Mouse (Mus musculus) stomach, embryonic 16.5 days (tissue): ENCODE measurements around the gene B3galt1. TPM values are rescaled to one million over a fixed set of nuclear protein-coding genes. Genes with fewer than 3 reads are reported as not detected.

Experiments used
- ATAC-seq: fragments of 200-750 bp; cut with Nextera tagmentation; 2 replicates; pipeline ENCODE4 v1.8.0; 2017; ENCODE audit warnings: moderate number of reproducible peaks, moderate TSS enrichment; ENCODE audit not compliant: insufficient read depth, low FRiP score
- H3K27ac ChIP-seq: fragments of 300-500 bp; sonication (generic); 2 replicates; pipeline ENCODE4 v1.5.1; 2014; ENCODE audit warnings: low read length
- H3K27me3 ChIP-seq: fragments of 300-500 bp; sonication (generic); 2 replicates; pipeline ENCODE4 v1.6.1; 2014; ENCODE audit warnings: low read length, control low read depth, mixed read lengths; ENCODE audit not compliant: control insufficient read depth, insufficient read depth
- H3K36me3 ChIP-seq: fragments of 300-500 bp; sonication (generic); 2 replicates; pipeline ENCODE4 v1.6.1; 2014; ENCODE audit warnings: low read length; ENCODE audit not compliant: control insufficient read depth, insufficient read depth
- H3K4me1 ChIP-seq: fragments of 300-500 bp; sonication (generic); 2 replicates; pipeline ENCODE4 v1.6.1; 2014; ENCODE audit warnings: low read length, control low read depth, mixed read lengths; ENCODE audit not compliant: control insufficient read depth, insufficient read depth
- H3K4me2 ChIP-seq: fragments of 300-500 bp; sonication (generic); 2 replicates; pipeline ENCODE4 v1.6.1; 2014; ENCODE audit warnings: low read depth, low read length, mixed read lengths
- H3K4me3 ChIP-seq: fragments of 300-500 bp; sonication (generic); replicated peaks from 2 replicates; pipeline ENCODE4 v1.5.1; 2014; ENCODE audit warnings: mild to moderate bottlenecking, low read length
- H3K9ac ChIP-seq: fragments of 300-500 bp; sonication (generic); 2 replicates; pipeline ENCODE4 v1.6.1; 2014; ENCODE audit warnings: low read length
- H3K9me3 ChIP-seq: fragments of 300-500 bp; sonication (generic); replicated peaks from 2 replicates; pipeline ENCODE4 v1.6.1; 2016; ENCODE audit warnings: low read length, control low read depth; ENCODE audit not compliant: control insufficient read depth
- WGBS: fragments of 180-500 bp; shearing (Covaris S2); extraction: QIAGEN DNeasy Blood & Tissue Kit; methylation state at CpG from one replicate; pipeline ENCODE4 v1.1.7; 2014; 5-methylcytosine and 5-hydroxymethylcytosine counted together
- polyA plus RNA-seq: library from polyadenylated mRNA; unstranded; fragments of >200 nt; fragmentation: Nextera tagmentation; extraction: Ambion mirVana; gene quantifications from 2 replicates; pipeline ENCODE4 v1.2.1, GENCODE M21; 2015

B3galt1 gene
- polyA plus RNA-seq, 1 experiment from 2014 or later = 3.9 TPM

DNA sequence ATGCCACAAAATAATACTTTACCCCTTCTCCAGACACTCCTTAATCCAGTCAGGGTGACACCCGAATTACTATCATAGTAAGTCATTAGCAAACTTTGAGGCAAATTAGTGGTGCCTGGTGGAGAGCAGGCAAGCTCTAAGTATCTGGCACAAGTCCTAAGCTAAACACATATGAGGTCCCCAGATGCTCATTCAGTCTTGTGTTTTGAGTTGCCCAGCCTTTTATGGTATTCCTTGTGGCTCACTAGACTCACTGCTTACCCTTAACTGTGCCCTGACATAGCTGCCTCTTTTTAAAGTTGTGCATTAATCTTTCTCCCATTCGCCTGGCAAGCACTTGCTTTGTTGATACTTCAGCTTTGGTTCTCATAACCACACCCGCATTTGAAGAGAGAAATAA lies 382.7 kb downstream of the B3galt1 start:
- no peak overlapping the region for H3K9ac ChIP-seq
- H3K4me2 ChIP-seq = no peak overlapping the region
- WGBS = 37% methylated on average over 3 of the region's 3 CpGs
- no peaks in the 10 kb centered on the region for H3K9me3 ChIP-seq
- no peak overlapping the region for H3K27ac ChIP-seq
- no peaks in the 10 kb centered on the region for H3K27me3 ChIP-seq
- no peak overlapping the region for H3K4me3 ChIP-seq
- ATAC-seq = peak; percentile 86
- H3K36me3 ChIP-seq = no peaks in the 10 kb centered on the region
- no peaks in the 10 kb centered on the region for H3K4me1 ChIP-seq

DNA sequence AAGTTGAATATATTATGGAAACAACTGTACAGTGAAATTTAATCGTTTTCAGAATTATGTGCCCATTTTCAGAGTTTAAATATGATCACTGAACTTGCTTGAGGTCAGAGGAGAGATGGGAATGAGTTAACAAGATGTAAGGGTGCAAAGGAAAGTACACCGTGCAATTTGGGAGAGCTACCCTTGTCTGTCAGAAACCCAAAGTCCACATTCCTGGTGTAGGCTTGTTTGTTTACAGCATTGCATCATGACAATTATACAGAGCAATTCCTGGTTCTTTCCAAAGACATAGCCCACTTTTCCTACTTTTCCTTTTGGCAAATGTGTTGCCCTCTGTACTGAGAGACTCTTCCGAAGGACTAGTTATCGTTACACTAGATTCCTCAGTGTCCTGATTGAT lies 390.5 kb downstream of the B3galt1 start:
- no peaks in the 10 kb centered on the region for H3K27me3 ChIP-seq
- no peaks in the 10 kb centered on the region for H3K9me3 ChIP-seq
- H3K27ac ChIP-seq = no peak overlapping the region
- H3K4me1 ChIP-seq = no peaks in the 10 kb centered on the region
- ATAC-seq = no peak
- no peaks in the 10 kb centered on the region for H3K36me3 ChIP-seq
- H3K9ac ChIP-seq = no peak overlapping the region
- no peak overlapping the region for H3K4me3 ChIP-seq
- whole genome bisulfite sequencing = 84% methylated on average over 4 of the region's 4 CpGs
- H3K4me2 ChIP-seq = no peak overlapping the region

DNA sequence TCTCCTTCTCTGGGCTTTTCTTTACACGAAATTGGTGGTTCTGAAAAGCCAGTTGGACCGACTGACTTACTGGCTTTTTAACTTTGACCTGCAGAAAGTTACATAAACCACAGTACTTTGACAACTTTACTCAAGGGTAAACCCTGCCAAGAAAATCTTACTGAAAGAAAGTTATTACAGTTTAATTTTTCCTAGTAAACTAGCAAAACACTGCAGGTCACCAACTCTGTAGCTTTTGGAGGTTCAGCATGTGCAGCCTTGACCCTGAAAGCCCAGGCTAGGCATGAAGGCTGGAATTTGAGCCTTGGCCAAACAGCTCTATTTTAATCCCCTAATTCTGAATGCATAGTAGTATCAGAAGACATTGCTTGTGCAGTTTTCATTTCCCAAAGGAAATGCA lies 391.9 kb downstream of the B3galt1 start:
- WGBS = 61% methylated on average over 2 of the region's 2 CpGs
- Histone ChIP-seq H3K27me3 (no peaks in the 10 kb centered on the region), H3K9me3 (no peaks in the 10 kb centered on the region), H3K4me1 (no peaks in the 10 kb centered on the region), H3K27ac (no peak overlapping the region), H3K36me3 (no peaks in the 10 kb centered on the region), H3K9ac (no peak overlapping the region), H3K4me3 (no peak overlapping the region), H3K4me2 (no peak overlapping the region)
- ATAC-seq = no peak

- Histone ChIP-seq H3K4me2 (no peak overlapping the region), H3K27me3 (no peaks in the 10 kb centered on the region), H3K9me3 (no peaks in the 10 kb centered on the region), H3K27ac (no peak overlapping the region), H3K4me1 (no peaks in the 10 kb centered on the region), H3K36me3 (no peaks in the 10 kb centered on the region), H3K4me3 (no peak overlapping the region), H3K9ac (no peak overlapping the region)
- ATAC-seq = no peak
- WGBS = 57% methylated on average over 2 of the region's 2 CpGs
Observed at GRCm38 (mm10) chr2:67960711-67961110, 395.0 kb downstream of the B3galt1 start.

GRCm38 (mm10) chr2:67968812-67969211 lies 403.1 kb downstream of the B3galt1 start:
- ATAC-seq = peak; percentile 40; the same call in 1 of the 2 replicates
- Histone ChIP-seq H3K4me2 (no peak overlapping the region), H3K27ac (no peak overlapping the region), H3K4me1 (no peaks in the 10 kb centered on the region), H3K4me3 (no peak overlapping the region), H3K36me3 (no peaks in the 10 kb centered on the region), H3K27me3 (no peaks in the 10 kb centered on the region), H3K9ac (no peak overlapping the region), H3K9me3 (no peaks in the 10 kb centered on the region)

DNA sequence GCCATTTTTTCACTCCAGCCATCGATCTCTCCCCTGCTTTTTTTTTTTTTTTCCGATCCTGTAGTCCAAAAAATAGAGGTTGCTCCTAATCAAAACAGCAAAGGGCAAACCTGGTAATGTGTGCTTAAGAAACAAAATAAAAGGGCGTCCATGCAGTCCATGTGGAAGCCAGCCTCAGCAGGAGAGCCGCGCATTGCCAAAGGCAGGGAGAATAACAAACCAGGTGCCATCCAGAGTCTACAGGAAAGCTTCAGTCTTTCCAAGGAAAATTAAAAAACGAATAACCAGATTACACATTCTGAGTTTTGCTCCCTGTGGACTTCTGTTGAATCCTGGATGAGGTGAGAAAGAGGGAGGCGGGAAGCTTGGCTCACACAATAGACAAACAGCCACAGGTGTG lies 405.4 kb downstream of the B3galt1 start:
- Histone ChIP-seq H3K4me1 (no peaks in the 10 kb centered on the region), H3K4me3 (no peak overlapping the region), H3K27me3 (no peaks in the 10 kb centered on the region), H3K27ac (no peak overlapping the region), H3K9me3 (no peaks in the 10 kb centered on the region), H3K4me2 (no peak overlapping the region), H3K36me3 (no peaks in the 10 kb centered on the region), H3K9ac (no peak overlapping the region)
- 70% methylated on average over 7 of the region's 7 CpGs for WGBS
- ATAC-seq = no peak

GRCm38 (mm10) chr2:67971576-67971975 lies 405.9 kb downstream of the B3galt1 start:
- no peak for ATAC-seq
- WGBS = 72% methylated on average over 6 of the region's 6 CpGs
- no peak overlapping the region for H3K9ac ChIP-seq
- H3K4me3 ChIP-seq = no peak overlapping the region
- no peak overlapping the region for H3K27ac ChIP-seq
- no peaks in the 10 kb centered on the region for H3K4me1 ChIP-seq
- H3K36me3 ChIP-seq = no peaks in the 10 kb centered on the region
- H3K27me3 ChIP-seq = no peaks in the 10 kb centered on the region
- no peaks in the 10 kb centered on the region for H3K9me3 ChIP-seq
- no peak overlapping the region for H3K4me2 ChIP-seq

DNA sequence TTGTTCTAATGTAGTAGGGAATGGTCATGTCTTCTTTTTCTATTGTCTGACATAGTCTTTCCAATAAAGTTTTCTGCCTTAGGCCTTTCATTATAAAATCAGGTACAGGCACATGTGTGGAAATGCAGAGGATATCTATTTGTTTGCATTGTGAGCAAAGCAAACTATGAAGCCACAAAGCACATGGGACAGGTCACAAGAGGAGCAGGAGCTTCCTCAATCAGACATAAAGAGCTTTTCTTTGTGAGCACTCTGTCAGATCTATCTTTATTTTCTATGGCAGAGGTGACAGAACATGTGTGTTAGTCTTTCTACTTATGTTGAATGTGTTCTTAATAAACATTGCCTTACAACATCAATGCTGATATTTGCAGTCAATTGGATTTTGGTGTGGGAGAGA lies 410.1 kb downstream of the B3galt1 start:
- Histone ChIP-seq H3K4me1 (no peaks in the 10 kb centered on the region), H3K4me2 (no peak overlapping the region), H3K27me3 (no peaks in the 10 kb centered on the region), H3K4me3 (no peak overlapping the region), H3K9ac (no peak overlapping the region), H3K27ac (no peak overlapping the region), H3K9me3 (no peaks in the 10 kb centered on the region), H3K36me3 (no peaks in the 10 kb centered on the region)
- ATAC-seq = no peak

GRCm38 (mm10) chr2:67976488-67976887 lies 410.8 kb downstream of the B3galt1 start:
- H3K4me2 ChIP-seq = no peak overlapping the region
- H3K4me1 ChIP-seq = no peaks in the 10 kb centered on the region
- WGBS = 86% methylated on average over 4 of the region's 4 CpGs
- H3K4me3 ChIP-seq = no peak overlapping the region
- ATAC-seq = no peak
- no peaks in the 10 kb centered on the region for H3K9me3 ChIP-seq
- H3K9ac ChIP-seq = no peak overlapping the region
- no peaks in the 10 kb centered on the region for H3K36me3 ChIP-seq
- H3K27ac ChIP-seq = no peak overlapping the region
- H3K27me3 ChIP-seq = no peaks in the 10 kb centered on the region

DNA sequence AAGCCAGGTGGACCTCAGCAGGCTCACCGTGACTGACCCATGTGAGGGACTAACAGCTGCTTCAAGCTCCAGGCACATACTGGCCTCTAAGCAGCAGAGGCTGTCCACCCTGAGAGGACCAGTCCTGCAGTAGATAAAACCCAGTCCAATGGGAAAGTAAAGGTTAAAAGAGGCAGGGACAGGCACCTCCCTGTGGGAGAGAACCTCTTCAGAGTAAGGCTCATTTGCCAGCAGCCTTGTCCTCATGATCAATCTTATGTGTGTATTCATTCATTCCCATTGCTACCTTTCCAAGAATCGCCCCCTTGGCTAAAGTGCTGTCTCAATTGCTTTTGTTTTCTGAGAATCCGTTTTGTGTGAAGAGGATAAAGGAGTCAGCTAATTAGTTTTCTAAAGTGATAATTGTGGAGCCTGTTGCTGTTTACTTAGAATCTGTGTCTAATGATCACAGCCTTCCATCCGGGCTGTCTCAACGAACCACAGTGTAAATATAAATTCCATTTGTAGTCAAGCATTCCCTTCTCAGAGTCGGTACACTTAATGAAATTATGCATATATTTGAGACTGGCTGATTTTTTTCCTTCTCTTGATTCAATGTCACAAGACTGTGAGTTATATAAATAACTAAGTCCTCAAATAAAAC lies 412.1 kb downstream of the B3galt1 start:
- Histone ChIP-seq H3K36me3 (no peaks in the 10 kb centered on the region), H3K9me3 (no peaks in the 10 kb centered on the region), H3K4me2 (no peak overlapping the region), H3K4me1 (no peaks in the 10 kb centered on the region), H3K9ac (no peak overlapping the region), H3K27me3 (no peaks in the 10 kb centered on the region), H3K27ac (no peak overlapping the region), H3K4me3 (no peak overlapping the region)
- ATAC-seq = no peak
- WGBS = 49% methylated on average over 6 of the region's 6 CpGs
